Mouse (Mus musculus) ovary, postnatal 14 days (tissue): ENCODE data around the gene Sfta2.

Source experiments
- DNase-seq: peaks from one replicate; pipeline ENCODE4 v3.0.0; 2022; ENCODE audit warnings: low spot score

Gene Sfta2

GRCm38 (mm10) chr17:35601249-35601648, at the start of gene Sfta2:
Gene Sfta2, plus strand, starts transcription at chr17:35601549.
- no peak for DNase-seq

GRCm38 (mm10) chr17:35551881-35552414, 49.4 kb upstream of the Sfta2 start, which contains the start of gene Cdsn:
Gene Cdsn, plus strand, starts transcription at chr17:35552128.
- DNase-seq = no peak

- no peak for DNase-seq
These were observed 47.0 kb upstream of the Sfta2 start for GRCm38 (mm10) chr17:35554321-35554720.

- no peak for DNase-seq
These were observed 46.5 kb upstream of the Sfta2 start for GRCm38 (mm10) chr17:35554761-35555397.

- DNase-seq = no peak
These were observed 45.1 kb upstream of the Sfta2 start for GRCm38 (mm10) chr17:35556186-35556765.

GRCm38 (mm10) chr17:35556812-35557211, 44.5 kb upstream of the Sfta2 start:
- DNase-seq = peak; percentile 50

GRCm38 (mm10) chr17:35557351-35557750, 44.0 kb upstream of the Sfta2 start:
- DNase-seq = no peak

- no peak for DNase-seq
These were observed 43.1 kb upstream of the Sfta2 start for GRCm38 (mm10) chr17:35558216-35558615.

- DNase-seq = no peak
These were observed 34.2 kb upstream of the Sfta2 start, which contains the start of gene 2300002M23Rik for GRCm38 (mm10) chr17:35567150-35567549. Gene 2300002M23Rik, plus strand, starts transcription at chr17:35567450.

- no peak for DNase-seq
These were observed 33.6 kb upstream of the Sfta2 start for GRCm38 (mm10) chr17:35567767-35568166.

- no peak for DNase-seq
These were observed 32.0 kb upstream of the Sfta2 start for GRCm38 (mm10) chr17:35569091-35569944.

- no peak for DNase-seq
These were observed 30.5 kb upstream of the Sfta2 start for GRCm38 (mm10) chr17:35570836-35571235.

- DNase-seq = no peak
These were observed 29.9 kb upstream of the Sfta2 start for GRCm38 (mm10) chr17:35571477-35571876.

GRCm38 (mm10) chr17:35578211-35578610, 23.1 kb upstream of the Sfta2 start:
- DNase-seq = peak; percentile 81

- no peak for DNase-seq
These were observed 18.4 kb upstream of the Sfta2 start for GRCm38 (mm10) chr17:35582900-35583299.

- DNase-seq = peak; percentile 78
These were observed 16.9 kb upstream of the Sfta2 start for GRCm38 (mm10) chr17:35584330-35584937.

- DNase-seq = no peak
These were observed 14.1 kb upstream of the Sfta2 start for GRCm38 (mm10) chr17:35587291-35587690.

- DNase-seq = no peak
These were observed 13.0 kb upstream of the Sfta2 start for GRCm38 (mm10) chr17:35588387-35588786.

GRCm38 (mm10) chr17:35590410-35591218, 10.7 kb upstream of the Sfta2 start:
- peak; percentile 74 for DNase-seq

- DNase-seq = no peak
These were observed 10.2 kb upstream of the Sfta2 start for GRCm38 (mm10) chr17:35591219-35591578.

GRCm38 (mm10) chr17:35591731-35592130, 9.6 kb upstream of the Sfta2 start:
- no peak for DNase-seq
